ENCODE assay signal across 26 mouse cellular contexts in the genomic region with DNA sequence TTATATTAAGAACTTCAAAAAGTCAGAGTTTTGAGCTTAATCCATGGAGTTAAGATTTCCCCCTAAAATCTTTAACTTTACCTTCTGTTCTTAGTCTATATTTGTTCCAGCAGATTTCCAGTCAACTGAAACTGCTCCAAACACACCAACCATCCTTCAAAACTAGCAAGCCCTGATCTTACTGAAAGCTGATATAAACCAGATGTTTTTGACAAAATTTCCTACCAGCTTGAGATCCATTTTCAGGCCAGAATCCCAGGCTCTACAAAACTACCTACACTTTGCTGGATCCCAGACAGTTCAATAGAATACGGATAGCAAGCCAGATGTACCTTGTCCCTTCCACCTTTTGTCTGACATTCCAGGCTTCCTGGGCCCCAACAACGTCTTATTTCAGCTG. TPM values are rescaled to one million over a fixed set of nuclear protein-coding genes. Genes with fewer than 3 reads are reported as not detected.
DNase-seq lines count a peak whose midpoint lies in the region; ATAC-seq and TF ChIP-seq lines count a peak whose summit lies in the region.
"Had no signal": no experiment of that assay in that cellular context is flagged by ENCODE, and none has a peak within 500 bp of the region (broad histone marks: within the 10 kb centered on the region; RNA-seq: fewer than 3 reads in every experiment).

No protein-coding gene starts in this region.

- H3K9me3 ChIP-seq in embryonic facial prominence, embryonic 11.5 days (replicated peaks; ENCODE audit: control insufficient read depth, low read length), result no peaks in the 10 kb centered on the region
- H3K9me3 ChIP-seq in embryonic facial prominence, embryonic 10.5 days, result no peaks in the 10 kb centered on the region
- no peaks in the 10 kb centered on the region for H3K9me3 ChIP-seq in lung, embryonic 14.5 days (ENCODE audit: low read depth, low read length)
- H3K9me3 ChIP-seq in limb, embryonic 14.5 days (ENCODE audit: control insufficient read depth, low read length), result no peaks in the 10 kb centered on the region
- H3K9me3 ChIP-seq: embryonic facial prominence, embryonic 15.5 days; forebrain, embryonic 13.5 days; heart, embryonic 10.5 days; heart, embryonic 15.5 days; hindbrain, embryonic 10.5 days; intestine, embryonic 15.5 days had no signal

- H3K27me3 ChIP-seq in embryonic facial prominence, embryonic 11.5 days (ENCODE audit: control insufficient read depth, insufficient read depth, low read length), result no peaks in the 10 kb centered on the region
- H3K27me3 ChIP-seq in embryonic facial prominence, embryonic 10.5 days (replicated peaks; ENCODE audit: low read depth, poor library complexity, severe bottlenecking), result no peaks in the 10 kb centered on the region
- no peaks in the 10 kb centered on the region for H3K27me3 ChIP-seq in lung, embryonic 14.5 days (ENCODE audit: insufficient read depth, low read length)
- H3K27me3 ChIP-seq in limb, embryonic 14.5 days (ENCODE audit: control insufficient read depth, insufficient read depth, low read length), result no peaks in the 10 kb centered on the region
- H3K27me3 ChIP-seq: embryonic facial prominence, embryonic 15.5 days; forebrain, embryonic 13.5 days; heart, embryonic 15.5 days; intestine, embryonic 15.5 days had no signal

- H3K36me3 ChIP-seq in embryonic facial prominence, embryonic 11.5 days (replicated peaks; ENCODE audit: control insufficient read depth, insufficient read depth, low read depth, low read length), result no peaks in the 10 kb centered on the region
- H3K36me3 ChIP-seq in embryonic facial prominence, embryonic 10.5 days (replicated peaks), result no peaks in the 10 kb centered on the region
- H3K36me3 ChIP-seq in lung, embryonic 14.5 days (ENCODE audit: insufficient read depth), result no peaks in the 10 kb centered on the region
- no peaks in the 10 kb centered on the region for H3K36me3 ChIP-seq in limb, embryonic 14.5 days (ENCODE audit: control insufficient read depth, insufficient read depth, low read length)
- H3K36me3 ChIP-seq: embryonic facial prominence, embryonic 15.5 days; heart, embryonic 10.5 days; heart, embryonic 15.5 days; hindbrain, embryonic 10.5 days; intestine, embryonic 15.5 days had no signal

- TF ChIP-seq POLR2A in limb, embryonic 14.5 days (IDR thresholded peaks at IDR 0.05; ENCODE audit: borderline replicate concordance, extremely low read depth, insufficient read depth, insufficient read length), result no peak

- no peak overlapping the region for H3K4me3 ChIP-seq in embryonic facial prominence, embryonic 11.5 days (ENCODE audit: low read depth, low read length)
- H3K4me3 ChIP-seq in embryonic facial prominence, embryonic 10.5 days, result no peak overlapping the region
- H3K4me3 ChIP-seq in lung, embryonic 14.5 days (ENCODE audit: low read depth, low read length), result no peak overlapping the region
- no peak overlapping the region for H3K4me3 ChIP-seq in limb, embryonic 14.5 days (replicated peaks; ENCODE audit: low read length)
- H3K4me3 ChIP-seq: embryonic facial prominence, embryonic 15.5 days; erythroblast, embryonic 14.5 days; forebrain, embryonic 13.5 days; gastrocnemius, adult 2 months; heart, embryonic 10.5 days; heart, embryonic 15.5 days; hindbrain, embryonic 10.5 days; intestine, embryonic 15.5 days had no signal

- H3K27ac ChIP-seq in embryonic facial prominence, embryonic 11.5 days (replicated peaks; ENCODE audit: low read depth, low read length), result no peak overlapping the region
- H3K27ac ChIP-seq in embryonic facial prominence, embryonic 10.5 days (replicated peaks), result no peak overlapping the region
- H3K27ac ChIP-seq in lung, embryonic 14.5 days (ENCODE audit: low read depth), result peak overlapping the region; percentile 42; the same call in 1 of the 2 replicates
- H3K27ac ChIP-seq in limb, embryonic 14.5 days (replicated peaks; ENCODE audit: low read depth, low read length), result peak overlapping the region; percentile 27; the same call in 1 of the 2 replicates
- H3K27ac ChIP-seq: embryonic facial prominence, embryonic 15.5 days; forebrain, embryonic 13.5 days; gastrocnemius, adult 2 months; heart, embryonic 10.5 days; heart, embryonic 15.5 days; hindbrain, embryonic 10.5 days; hindbrain, embryonic 14.5 days; intestine, embryonic 15.5 days had no signal

- TF ChIP-seq CTCF in lung, embryonic 14.5 days (IDR thresholded peaks at IDR 0.05; ENCODE audit: low read depth), result no peak

- H3K4me2 ChIP-seq in embryonic facial prominence, embryonic 11.5 days (ENCODE audit: low read depth, low read length), result no peak overlapping the region
- H3K4me2 ChIP-seq in lung, embryonic 14.5 days, result no peak overlapping the region
- H3K4me2 ChIP-seq in limb, embryonic 14.5 days (replicated peaks; ENCODE audit: low read depth, low read length, severe bottlenecking), result no peak overlapping the region
- H3K4me2 ChIP-seq: embryonic facial prominence, embryonic 15.5 days; forebrain, embryonic 13.5 days; heart, embryonic 15.5 days; hindbrain, embryonic 14.5 days; intestine, embryonic 15.5 days had no signal

- no peak overlapping the region for H3K9ac ChIP-seq in embryonic facial prominence, embryonic 11.5 days (replicated peaks; ENCODE audit: low read length)
- H3K9ac ChIP-seq in lung, embryonic 14.5 days, result no peak overlapping the region
- no peak overlapping the region for H3K9ac ChIP-seq in limb, embryonic 14.5 days (ENCODE audit: low read depth, low read length, severe bottlenecking)
- H3K9ac ChIP-seq: embryonic facial prominence, embryonic 15.5 days; forebrain, embryonic 13.5 days; forebrain, postnatal 0 days; heart, embryonic 15.5 days; hindbrain, embryonic 14.5 days; intestine, embryonic 15.5 days had no signal

- ATAC-seq in embryonic facial prominence, embryonic 11.5 days (replicated peaks; ENCODE audit: insufficient number of reproducible peaks, low FRiP score, low TSS enrichment, low read depth), result no peak
- ATAC-seq in lung, embryonic 14.5 days (ENCODE audit: insufficient read depth), result peak; percentile 28; the same call in 1 of the 2 replicates
- ATAC-seq in limb, embryonic 14.5 days (ENCODE audit: low FRiP score, low read depth), result no peak
- ATAC-seq: forebrain, embryonic 13.5 days; forebrain, postnatal 0 days; intestine, embryonic 15.5 days had no signal

- 61% methylated on average over 2 of the region's 2 CpGs for WGBS in embryonic facial prominence, embryonic 11.5 days
- WGBS in embryonic facial prominence, embryonic 10.5 days, result 64% methylated on average over 2 of the region's 2 CpGs
- whole genome bisulfite sequencing in lung, embryonic 14.5 days, result 30% methylated on average over 2 of the region's 2 CpGs
- 36% methylated on average over 2 of the region's 2 CpGs for WGBS in limb, embryonic 14.5 days

- H3K4me1 ChIP-seq in embryonic facial prominence, embryonic 11.5 days (ENCODE audit: control insufficient read depth, insufficient read depth, low read length), result no peaks in the 10 kb centered on the region
- H3K4me1 ChIP-seq in embryonic facial prominence, embryonic 10.5 days, result 0 out of 2 replicates have a peak, but pooled peaks cover 2% of the 10 kb centered on the region
- no peaks in the 10 kb centered on the region for H3K4me1 ChIP-seq in lung, embryonic 14.5 days (ENCODE audit: insufficient read depth)
- no peaks in the 10 kb centered on the region for H3K4me1 ChIP-seq in limb, embryonic 14.5 days (ENCODE audit: control insufficient read depth, insufficient read depth, low read length)
- H3K4me1 ChIP-seq: embryonic facial prominence, embryonic 15.5 days; forebrain, embryonic 13.5 days; heart, embryonic 15.5 days; hindbrain, embryonic 10.5 days; intestine, embryonic 15.5 days had no signal

- DNase-seq in embryonic facial prominence, embryonic 11.5 days (ENCODE audit: low spot score), result peak; percentile 66
- no peak for DNase-seq in embryonic facial prominence, embryonic 10.5 days (ENCODE audit: low spot score)
- peak; percentile 65 for DNase-seq in lung, embryonic 14.5 days
- DNase-seq in lung, postnatal 10 days, result no peak
- DNase-seq in NIH3T3 (ENCODE audit: low read depth), result peak; percentile 14
- peak; percentile 13 for DNase-seq in limb, embryonic 14.5 days (ENCODE audit: low spot score)
- DNase-seq in right cerebral cortex, adult 2 months (ENCODE audit: low spot score in 2 of 2), result no peak
- DNase-seq in layer of hippocampus, postnatal 25 days (ENCODE audit: extremely low spot score in 1 of 2, low spot score in 1 of 2), result no peak
- DNase-seq: adrenal gland, postnatal 14 days; cerebellum, adult 11-12 months; cerebellum, adult 9-10 months; cerebellum, postnatal 25 days; forebrain, postnatal 0 days; gastrocnemius, adult 2 months; gastrocnemius, postnatal 25 days; heart, postnatal 14 days; kidney, adult 18-20 months had no signal

RNA-seq across cellular contexts. Expression of a gene that starts 20.6 kb away (rescaled TPM):
- polyA plus RNA-seq in embryonic facial prominence, embryonic 11.5 days (2014; fragmentation: Nextera tagmentation; extraction: Ambion mirVana), result 24.8 and 27.4 TPM in 2 replicates
- polyA plus RNA-seq in embryonic facial prominence, embryonic 10.5 days (2016; fragmentation: Nextera tagmentation; extraction: Ambion mirVana), result 19.9 and 25.3 TPM in 2 replicates
- polyA plus RNA-seq in lung, embryonic 14.5 days (2014; fragmentation: Nextera tagmentation; extraction: Ambion mirVana), result 111 and 114 TPM in 2 replicates
- 72.9 and 74.1 TPM in 2 replicates for polyA plus RNA-seq in limb, embryonic 14.5 days (2012; rRNA removed)
- polyA plus RNA-seq in limb, embryonic 14.5 days (2014; fragmentation: Nextera tagmentation; extraction: Ambion mirVana), result 88.7 and 94.7 TPM in 2 replicates
- total RNA-seq in layer of hippocampus, postnatal 25 days (2021), result 1 to 10 TPM; 4.3 to 7.0 TPM
- total RNA-seq: granulocyte monocyte progenitor cell, adult 5-6 weeks had no signal
- polyA plus RNA-seq: erythroblast, embryonic 14.5 days had no signal

Comparison
In these comparisons a context has a peak if more than half of its experiments do, and no peak if none do; other contexts are left out.
1. DNase-seq: peak in embryonic facial prominence, embryonic 11.5 days (single experiment), lung, embryonic 14.5 days (single experiment), NIH3T3 (single experiment) and limb, embryonic 14.5 days (single experiment); none in embryonic facial prominence, embryonic 10.5 days (single experiment), lung, postnatal 10 days (single experiment), right cerebral cortex, adult 2 months (0 of 2) and layer of hippocampus, postnatal 25 days (0 of 2).
2. H3K27ac ChIP-seq: peak in lung, embryonic 14.5 days (single experiment) and limb, embryonic 14.5 days (single experiment); none in embryonic facial prominence, embryonic 11.5 days (single experiment) and embryonic facial prominence, embryonic 10.5 days (single experiment).